Mouse (Mus musculus): ENCODE results near the gene Opalin. TPM values are rescaled to one million over a fixed set of nuclear protein-coding genes. Genes with fewer than 3 reads are reported as not detected.

Opalin gene
- total RNA-seq (2023; ENCODE audit: inconsistent age), result not detected in 4 replicates

GRCm38 (mm10) chr19:41076906-41077305 is at the start of gene Opalin:
Opalin (minus strand) TSS chr19:41077113.

GRCm38 (mm10) chr19:41029219-41029618 is 47.7 kb downstream of the Opalin start, which contains the start of gene Dntt:
Dntt (plus strand) TSS chr19:41029275.

Other genes starting within 250 kb of the Opalin start
- 20.2 to 24.9 TPM (median 21.7 TPM) in 4 replicates for gene Ccnj, start 245.8 kb downstream of the Opalin start, total RNA-seq (2023; ENCODE audit: inconsistent age)
- 19.2 to 22.4 TPM (median 21.4 TPM) in 4 replicates for gene Zfp518a, start 182.4 kb downstream of the Opalin start, total RNA-seq (2023; ENCODE audit: inconsistent age)
- 399 to 415 TPM (median 406 TPM) in 4 replicates for gene Blnk, start 82.6 kb downstream of the Opalin start, total RNA-seq (2023; ENCODE audit: inconsistent age)
- gene Dntt, start 47.8 kb downstream of the Opalin start, total RNA-seq (2023; ENCODE audit: inconsistent age), result not detected in 4 replicates
- 0.10 TPM in 1 of 4 replicates, not detected in the others for gene Tll2, start 129.7 kb upstream of the Opalin start, total RNA-seq (2023; ENCODE audit: inconsistent age)
- gene Tm9sf3, start 186.9 kb upstream of the Opalin start, total RNA-seq (2023; ENCODE audit: inconsistent age), result 91.0 to 103 TPM (median 94.4 TPM) in 4 replicates

Data from B cell, adult (primary cell).